Mouse (Mus musculus) right cerebral cortex, postnatal 36 days (tissue): ENCODE results near the gene Rdh19.
"Not testable (repeated sequence)": the region's sequence is repeated elsewhere in the genome, so short reads cannot be mapped to it uniquely, and the experiment has no call there.

Experiments used
- DNase-seq, 2 experiments: peaks; one replicate each; pipeline ENCODE4 v3.0.0; 2022; ENCODE audit warnings: low spot score in 2 of 2, mixed read lengths in 1 of 2

Rdh19 gene

DNA sequence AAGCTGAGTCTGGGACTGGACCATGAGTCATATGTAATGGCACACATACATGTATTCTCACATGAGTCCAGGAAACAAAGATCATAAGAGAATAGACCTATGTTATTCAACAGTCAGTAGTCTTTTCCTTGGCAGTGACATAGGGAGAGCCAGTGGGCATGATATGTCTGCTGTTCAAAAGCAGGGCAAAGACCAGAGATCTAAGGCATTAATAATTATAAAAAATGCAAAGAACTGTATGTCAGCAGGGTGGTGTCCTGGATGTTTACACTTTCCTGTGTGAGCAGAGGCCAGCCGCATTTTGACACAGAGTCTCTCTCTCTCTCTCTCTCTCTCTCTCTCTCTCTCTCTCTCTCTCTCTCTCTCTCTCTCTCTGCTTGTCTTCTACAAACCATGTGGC lies at the start of gene Rdh19:
Gene Rdh19 (plus strand): TSS at position 301 of the 400 bp plus-strand sequence.
- DNase-seq: no peak

DNA sequence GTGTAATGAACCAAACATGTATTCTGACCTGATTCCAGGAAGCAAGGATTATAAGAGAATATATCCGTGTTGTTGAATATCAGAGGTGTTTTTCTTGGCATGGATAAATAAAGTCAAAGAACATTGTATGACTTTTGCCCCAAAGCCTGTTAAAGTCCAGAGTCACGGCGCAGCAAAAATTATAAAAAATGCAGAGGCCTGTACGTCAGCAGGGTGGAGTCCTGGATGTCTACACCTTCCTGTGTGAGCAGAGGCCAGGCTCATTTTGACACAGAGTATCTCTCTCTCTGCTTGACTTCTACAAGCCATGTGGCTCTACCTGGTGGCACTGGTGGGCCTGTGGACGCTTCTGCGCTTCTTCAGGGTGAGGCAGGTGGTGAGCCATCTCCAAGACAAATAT lies 48.8 kb upstream of the Rdh19 start, which contains the start of gene Rdh16:
Gene Rdh16 (plus strand): TSS at position 262 of the 400 bp plus-strand sequence.
- no peak for DNase-seq

DNA sequence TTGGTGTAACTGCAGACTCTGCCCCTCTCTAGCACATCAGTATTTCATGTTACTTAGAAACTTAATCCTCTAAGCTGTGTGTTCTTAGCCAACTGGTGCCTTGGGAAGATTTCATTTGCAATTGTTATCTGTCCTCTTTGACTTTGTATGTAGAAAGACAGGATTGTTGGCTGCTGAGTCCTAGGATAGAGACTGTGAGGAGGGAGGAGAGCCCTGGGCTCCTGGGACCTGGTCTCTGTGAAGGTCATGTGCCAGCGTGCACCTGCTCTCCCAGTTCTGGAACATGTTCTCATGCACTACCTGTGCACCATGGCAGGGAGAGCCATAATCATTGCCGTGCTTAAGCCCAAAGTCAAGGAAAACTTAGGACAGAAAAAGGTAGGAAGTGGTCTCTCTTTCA lies 48.1 kb upstream of the Rdh19 start:
- no peak for DNase-seq

DNA sequence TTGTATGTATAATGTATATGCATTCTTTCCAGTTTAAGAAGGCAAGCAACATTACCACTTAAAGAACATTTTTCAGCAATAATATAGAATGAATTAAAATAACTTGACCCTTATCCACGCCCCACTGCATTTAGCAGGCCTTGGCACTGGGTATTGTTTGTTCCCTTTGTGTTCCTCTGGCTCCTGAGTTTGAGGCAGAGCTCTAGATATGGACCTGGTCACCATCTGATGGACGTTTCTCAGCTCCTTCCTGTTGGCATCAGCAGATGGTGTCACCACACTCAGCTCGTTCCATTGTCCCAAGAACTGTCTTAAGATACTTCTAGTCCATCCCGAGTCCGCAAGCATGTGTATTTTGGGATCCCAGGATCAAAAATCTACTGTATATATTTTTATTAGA lies 47.5 kb upstream of the Rdh19 start:
- DNase-seq: no peak

DNA sequence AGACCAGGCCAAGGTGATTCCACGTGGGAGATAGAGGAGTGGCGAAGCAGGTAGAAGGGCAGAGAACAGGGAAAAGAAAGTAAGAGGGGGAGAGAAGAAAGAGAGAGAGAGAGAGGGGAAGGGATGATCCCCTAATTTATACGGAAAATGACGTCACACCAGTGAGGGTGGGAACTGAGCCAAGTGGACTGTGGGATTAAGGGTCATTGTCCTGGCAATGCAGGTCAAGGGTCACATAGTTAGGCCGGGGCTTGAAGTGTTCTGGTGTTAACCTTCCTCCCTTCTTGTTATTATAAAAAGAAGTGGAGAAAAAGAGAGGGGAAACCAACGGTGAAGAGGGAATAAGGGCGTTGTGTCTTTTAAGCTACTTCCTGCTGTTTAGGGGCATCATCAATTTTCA lies 45.3 kb upstream of the Rdh19 start:
- no peak for DNase-seq

DNA sequence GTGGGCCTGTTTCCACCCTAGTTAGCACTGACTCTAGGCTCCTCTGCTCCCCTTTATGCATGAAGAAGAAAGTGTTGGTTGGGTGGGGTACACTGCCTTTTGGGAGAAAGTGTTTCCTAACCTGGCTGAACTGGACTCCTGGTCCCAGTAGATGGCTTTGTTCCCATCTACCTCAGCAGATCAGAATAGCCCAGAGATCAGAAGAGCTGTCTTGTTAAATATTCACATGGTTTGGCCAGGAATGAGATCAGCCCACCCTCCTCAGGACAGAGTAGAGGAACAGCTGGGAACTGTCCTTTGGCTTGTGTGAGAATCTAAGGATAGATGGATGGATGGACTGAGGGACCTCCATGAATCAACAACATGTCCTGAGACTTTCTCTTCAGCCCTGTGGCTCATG lies 33.8 kb upstream of the Rdh19 start:
- DNase-seq: no peak

DNA sequence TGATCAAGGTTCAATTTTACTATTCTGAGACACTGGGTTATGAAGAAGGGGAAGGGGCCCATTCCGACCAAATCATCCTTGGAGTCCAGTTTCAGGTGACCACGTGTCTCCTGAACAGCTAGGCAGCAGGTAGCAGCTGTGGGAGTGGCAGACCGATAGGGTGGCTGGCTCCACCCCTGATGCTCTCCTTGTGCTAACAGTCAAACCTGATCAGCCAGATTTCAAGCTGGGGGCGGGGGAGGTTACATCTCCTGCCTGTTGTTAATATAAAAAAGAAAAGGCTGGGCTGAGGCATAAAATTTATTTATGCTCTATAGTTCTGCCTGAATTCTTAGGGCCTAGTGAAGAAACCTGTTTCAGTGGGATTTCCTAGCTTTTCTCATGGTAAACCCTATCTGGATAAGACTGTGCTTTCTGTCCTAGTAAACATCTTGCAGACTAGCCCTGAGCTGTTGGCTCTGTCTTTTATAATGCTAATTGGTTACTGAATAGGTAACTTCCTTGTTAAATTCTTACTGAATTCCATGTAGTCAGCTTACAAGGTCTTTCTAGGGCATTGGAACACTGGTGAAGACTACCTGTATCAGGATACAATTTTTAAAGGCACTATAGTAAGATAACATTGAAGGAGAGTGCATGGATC lies 32.3 kb upstream of the Rdh19 start:
- DNase-seq: not testable (repeated sequence)

DNA sequence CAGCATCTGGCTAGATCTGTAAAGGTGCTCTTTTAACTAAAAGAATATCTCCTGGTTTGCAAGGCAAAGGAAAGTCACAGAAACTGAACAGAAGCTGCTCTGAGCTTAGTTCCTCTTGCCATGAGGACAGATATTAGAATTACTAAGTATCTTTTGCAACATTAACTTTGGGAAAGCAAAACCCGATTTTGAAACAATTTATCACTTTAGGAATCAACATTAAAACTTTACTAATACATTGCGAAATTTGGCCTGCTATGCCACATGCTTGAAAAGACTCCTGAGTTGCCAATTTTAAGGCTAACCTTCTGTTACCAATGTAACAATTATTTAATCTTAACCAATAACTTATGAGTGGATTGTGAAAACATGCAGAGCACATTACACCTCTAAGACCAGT lies 27.9 kb upstream of the Rdh19 start:
- not testable (repeated sequence) for DNase-seq

DNA sequence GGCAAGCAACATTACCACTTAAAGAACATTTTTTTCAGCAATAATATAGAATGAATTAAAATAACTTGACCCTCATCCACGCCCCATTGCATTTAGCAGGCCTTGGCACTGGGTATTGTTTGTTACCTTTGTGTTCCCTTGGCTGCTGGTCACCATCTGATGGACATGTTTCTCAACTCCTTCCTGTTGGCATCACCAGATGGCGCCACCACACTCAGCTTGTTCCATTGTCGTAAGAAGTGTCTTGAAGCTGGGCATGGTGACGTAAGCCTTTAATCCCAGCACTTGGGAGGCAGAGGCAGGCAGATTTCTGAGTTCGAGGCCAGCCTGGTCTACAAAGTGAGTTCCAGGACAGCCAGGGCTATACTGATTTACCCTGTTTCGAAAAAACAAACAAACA lies 24.3 kb upstream of the Rdh19 start:
- no peak for DNase-seq

DNA sequence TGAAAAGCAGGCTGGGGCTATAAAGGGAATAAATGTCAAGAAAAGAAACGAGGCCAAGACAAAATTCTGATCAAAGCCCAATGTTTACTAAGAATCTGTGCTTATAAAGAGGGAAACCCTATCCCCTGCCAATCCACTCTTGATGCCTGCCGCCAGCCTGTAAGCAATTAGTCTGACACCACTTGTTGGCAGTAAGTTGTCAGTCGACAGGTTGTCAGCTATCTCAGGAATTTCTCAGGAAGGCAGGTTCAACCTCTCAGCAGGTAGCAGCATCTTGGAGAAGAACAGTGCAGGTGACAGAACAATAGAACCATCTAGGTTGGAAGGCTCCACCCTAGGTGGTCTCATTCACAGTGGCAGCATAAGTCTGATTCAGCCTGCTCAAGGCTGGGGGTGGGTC lies 20.6 kb upstream of the Rdh19 start:
- DNase-seq: no peak

DNA sequence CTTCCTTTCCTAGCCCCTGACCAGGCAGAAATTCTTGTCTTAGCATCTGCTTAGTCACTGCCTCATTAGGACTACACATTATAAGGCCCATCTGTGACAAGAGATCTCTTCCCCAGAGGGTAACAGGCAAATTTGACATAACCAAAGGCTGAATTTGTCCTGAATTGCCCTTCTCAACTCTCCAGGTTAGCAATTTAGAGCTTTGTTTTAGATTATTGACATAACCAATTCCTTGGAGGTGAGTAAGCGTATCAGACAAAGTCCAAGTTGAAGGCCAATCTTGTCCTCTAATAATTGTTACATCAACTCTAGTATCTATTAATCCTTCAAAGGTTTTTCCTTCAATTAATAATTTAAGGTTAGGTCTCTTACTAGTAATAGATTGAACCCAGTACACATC lies 15.5 kb upstream of the Rdh19 start:
- DNase-seq: not testable (repeated sequence)

DNA sequence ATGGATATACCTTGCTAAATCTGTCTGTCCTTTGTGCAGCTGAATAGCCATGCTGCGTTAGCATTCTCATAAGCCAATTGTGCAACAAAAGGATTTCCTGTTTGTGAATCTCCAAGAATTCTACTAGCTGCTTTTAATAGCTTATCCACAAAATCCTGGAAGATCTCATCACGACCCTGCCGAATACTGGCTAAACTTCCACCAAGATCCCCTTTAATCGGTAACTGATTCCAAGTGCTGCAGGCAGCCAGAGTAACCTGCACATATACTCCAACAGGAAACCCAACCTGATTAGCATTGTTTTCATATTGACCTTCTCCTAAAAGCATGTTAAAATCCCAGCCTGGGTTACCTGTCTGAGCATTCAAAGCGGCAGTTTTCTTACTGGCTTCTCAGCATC lies 14.4 kb upstream of the Rdh19 start:
- no peak for DNase-seq

DNA sequence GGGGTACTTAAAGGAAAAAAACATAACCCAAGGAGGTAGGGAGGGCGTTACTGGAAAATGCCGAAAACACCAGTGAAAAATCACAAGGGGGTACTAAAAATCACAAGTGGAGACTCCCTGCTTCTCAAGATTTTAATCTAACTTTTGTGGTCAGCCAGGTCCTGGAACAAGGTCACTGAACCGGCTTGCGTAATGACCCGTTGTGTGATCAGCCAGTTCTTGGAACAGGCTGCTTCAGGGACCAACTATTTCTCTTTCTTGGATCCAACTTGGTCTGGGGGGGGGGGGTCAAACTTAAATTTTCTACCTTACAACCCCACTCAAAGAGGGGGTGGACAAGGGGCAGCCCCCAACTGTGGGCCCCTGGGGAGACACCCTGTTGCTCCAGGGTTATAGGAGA lies 11.9 kb upstream of the Rdh19 start:
- not testable (repeated sequence) for DNase-seq

DNA sequence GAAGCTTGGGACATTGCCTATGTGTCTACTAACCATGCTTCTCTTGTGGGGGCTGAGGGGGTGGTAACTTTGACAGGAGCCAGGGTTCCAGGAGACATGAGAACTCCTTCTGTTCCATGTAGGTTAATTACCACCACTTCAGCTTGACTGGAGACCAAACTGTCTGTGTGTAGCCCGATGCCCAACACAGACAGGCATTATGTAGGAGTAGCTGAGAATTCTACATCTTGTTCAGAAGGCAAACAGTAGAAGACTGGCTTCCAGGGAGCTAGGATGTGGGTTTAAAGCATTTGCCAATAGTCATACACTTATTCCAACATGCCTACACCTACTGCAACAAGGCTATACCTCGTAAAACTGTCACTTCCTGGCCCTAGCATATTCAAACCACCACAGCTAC lies 11.2 kb upstream of the Rdh19 start:
- peak in 1 of 2 experiments; percentile 5 for DNase-seq

DNA sequence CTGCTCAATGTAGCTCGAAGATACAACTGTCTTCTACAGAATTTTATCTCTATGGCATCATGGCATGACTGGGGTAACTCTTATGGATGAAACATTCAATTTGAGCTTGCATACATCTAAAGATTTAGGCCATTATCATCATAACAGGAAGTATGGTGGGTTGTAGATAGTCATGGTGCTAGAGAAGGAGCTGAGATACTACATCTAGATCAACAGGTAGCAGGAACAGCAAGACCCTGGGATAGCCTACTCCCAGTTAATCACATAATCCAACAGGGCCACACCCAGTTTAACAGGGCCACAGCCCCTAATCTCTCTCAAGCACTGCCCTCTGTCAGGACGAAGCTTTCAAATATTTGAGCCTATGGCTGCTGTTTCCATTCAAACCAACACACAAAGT lies 9.0 kb upstream of the Rdh19 start:
- DNase-seq: no peak

DNA sequence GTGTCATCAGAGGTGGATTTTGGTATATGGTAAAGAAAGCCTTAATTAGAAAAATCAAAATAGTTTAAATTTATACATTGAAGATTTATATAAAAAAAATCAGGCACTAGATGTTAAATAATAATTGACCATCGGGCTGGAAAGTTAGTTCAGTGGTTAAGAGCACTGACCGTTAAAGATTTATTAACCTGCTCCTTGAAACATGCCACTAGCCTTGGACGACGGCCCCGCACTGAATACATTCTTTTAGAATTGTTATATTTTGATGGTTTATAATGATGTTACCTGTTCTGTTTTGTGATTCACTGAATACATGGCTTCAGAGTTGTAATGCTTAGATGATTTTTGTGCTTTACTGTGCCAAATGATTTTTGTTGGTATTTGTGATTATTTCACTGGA lies 3.8 kb upstream of the Rdh19 start:
- not testable (repeated sequence) for DNase-seq

DNA sequence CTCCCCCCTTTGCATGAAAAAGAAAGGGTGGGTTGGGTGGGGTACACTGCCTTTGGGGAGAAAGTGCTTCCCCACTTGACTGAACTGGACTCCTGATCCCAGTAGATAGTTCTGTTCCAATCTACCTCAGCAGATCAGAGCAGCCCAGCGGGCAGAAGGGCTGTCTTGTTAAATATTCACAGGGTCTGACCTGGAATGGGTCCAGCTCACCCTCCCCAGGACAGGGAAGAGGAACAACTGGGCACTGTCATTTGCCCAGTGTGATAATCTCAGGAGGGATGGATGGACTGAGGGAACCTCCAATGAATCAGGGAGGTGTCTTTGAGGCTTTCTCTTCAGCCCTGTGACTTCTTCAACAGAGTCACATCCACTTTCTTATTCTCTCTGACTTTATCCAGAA lies 1.6 kb upstream of the Rdh19 start:
- DNase-seq: no peak

DNA sequence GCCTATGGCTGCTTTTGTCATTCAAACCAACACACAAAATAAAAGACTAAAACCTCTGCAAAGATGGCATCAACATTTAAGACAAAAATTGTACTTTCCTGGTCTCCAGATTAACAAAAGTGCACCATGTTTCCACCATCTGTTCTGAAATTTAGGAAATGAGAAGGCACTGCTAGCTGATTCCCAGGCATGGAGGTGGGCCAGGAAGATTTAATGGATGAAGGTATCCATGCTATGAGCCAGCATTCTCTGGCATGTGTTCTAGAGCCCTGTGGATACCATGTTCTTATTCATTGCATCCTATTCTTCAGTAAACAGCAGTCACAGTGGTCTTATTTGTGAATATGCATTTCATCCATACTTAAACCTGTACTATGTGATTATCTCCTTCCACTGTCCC lies 6.6 kb downstream of the Rdh19 start:
- no peak for DNase-seq

DNA sequence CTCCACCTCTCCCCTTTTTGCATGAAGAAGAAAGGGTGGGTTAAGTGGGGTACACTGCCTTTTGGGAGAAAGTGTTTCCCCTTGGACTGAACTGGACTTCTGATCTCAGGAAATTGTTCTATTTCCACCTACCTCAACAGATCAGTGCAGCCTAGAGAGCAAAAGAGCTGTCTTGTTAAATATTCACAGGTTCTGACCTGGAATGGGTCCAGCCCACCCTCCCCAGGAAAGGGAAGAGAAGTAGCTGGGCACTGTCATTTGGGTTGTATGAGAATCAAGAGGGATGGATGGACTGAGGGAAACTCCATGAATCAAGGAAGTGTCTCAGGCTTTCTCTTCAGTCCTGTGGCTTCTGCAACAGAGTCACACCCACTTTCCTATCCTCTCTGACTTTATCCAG lies 15.2 kb downstream of the Rdh19 start:
- no peak for DNase-seq

DNA sequence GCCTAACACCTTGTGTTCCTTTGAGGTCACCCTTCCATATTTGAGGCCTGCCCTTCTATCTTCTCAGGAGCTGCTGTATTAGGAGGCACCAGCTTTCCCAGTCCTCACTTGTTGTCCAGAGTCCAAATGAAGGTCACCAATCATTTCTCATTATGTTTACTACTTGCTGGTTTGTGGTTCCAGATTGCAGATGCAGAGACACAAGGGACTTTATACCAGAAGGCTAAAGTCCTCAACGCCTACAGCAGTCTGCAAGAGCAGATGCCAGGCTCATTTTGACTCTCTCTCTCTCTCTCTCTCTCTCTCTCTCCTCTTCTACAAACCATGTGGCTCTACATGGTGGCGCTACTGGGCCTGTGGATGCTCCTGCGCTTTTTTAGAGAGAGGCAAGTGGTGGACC lies 16.5 kb downstream of the Rdh19 start, which contains the start of gene Rdh16f2:
Gene Rdh16f2 (plus strand): TSS at position 243 of the 400 bp plus-strand sequence.
- DNase-seq: no peak

DNA sequence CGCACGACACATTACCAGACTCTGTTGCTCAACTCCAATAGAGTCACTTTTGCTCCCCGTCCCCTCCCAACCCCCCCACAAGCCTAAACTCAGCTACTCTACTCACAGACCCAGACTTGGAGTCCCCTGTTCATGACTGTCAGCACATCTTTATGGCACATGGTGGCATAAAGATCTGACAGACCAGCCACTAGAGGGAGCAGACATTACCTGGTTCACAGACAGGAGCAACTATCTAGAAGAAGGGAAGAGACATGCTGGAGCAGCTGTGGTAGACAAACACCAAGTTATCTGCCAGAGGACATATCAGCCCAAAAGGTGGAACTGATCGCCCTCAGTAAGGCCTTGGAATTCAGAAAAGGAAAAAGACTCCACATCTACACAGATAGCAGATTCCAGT lies 22.8 kb downstream of the Rdh19 start:
- DNase-seq: no peak

DNA sequence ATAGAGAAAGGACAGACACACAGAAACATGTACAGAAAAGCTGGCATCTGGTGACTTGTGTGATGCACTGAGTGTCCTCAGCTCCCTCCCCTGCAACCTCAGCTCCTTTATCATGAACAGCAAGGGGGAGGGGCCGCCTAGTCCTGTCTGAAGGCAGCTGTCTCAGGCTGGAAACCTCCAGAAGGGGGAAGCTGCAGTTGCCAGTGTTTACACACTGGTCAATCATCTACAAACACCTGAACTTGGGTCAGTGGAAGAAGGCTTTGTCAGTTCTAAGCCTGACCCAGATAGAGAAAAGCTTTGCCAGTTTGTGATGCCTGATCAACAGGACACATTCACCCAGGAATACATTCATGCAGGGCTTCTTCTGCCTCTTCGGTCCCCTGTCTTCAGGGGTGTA lies 28.0 kb downstream of the Rdh19 start:
- no peak for DNase-seq

DNA sequence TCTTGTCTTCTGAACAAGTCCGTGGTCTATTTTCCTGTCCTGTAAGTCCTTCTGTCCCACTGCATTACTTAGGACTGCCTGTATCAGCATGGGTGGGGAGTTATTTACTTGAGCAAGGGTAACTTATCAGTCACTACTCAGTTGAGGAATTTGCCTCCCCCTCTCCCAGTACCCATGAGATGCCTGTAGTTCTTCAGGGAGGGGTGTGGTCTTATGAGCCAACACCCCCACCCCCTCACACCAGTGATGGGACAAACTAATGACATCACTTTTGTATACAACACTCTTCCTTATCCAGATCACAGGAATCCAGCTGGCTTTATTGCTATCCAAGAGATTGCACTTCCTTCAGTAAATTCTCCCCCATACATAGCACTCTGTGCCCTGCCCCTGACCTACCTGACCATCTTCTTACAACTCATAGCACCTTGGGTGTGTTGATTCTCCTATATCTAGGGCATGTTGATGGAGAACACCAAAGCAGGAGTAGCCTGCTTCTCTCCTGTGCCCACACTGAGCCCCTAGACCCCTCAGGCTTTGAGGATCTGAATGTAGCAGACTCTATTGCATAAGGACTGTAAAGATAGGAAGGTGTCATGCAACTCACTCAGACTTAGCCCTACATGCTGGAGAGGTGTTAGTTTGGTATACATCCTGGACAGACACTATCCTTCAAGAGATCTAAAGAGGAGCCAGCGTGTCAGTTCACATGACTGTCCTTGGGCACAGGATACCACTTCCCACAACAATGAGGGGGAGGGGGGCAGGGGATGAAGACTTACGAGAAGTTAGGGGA lies 28.7 kb downstream of the Rdh19 start:
- DNase-seq: no peak
